Mouse (Mus musculus) midbrain, embryonic 14.5 days (tissue): ENCODE results near the gene Ninj2. TPM values are rescaled to one million over a fixed set of nuclear protein-coding genes. Genes with fewer than 3 reads are reported as not detected.

Experiments used
- ATAC-seq: fragments of 200-750 bp; cut with Nextera tagmentation; 2 replicates; pipeline ENCODE4 v1.8.0; 2017; ENCODE audit warnings: moderate number of reproducible peaks, moderate library complexity; ENCODE audit not compliant: low FRiP score, low TSS enrichment
- DNase-seq: peaks from one replicate; pipeline ENCODE4 v3.0.0-alpha.2; 2015
- H3K27ac ChIP-seq: fragments of 300-500 bp; sonication (generic); replicated peaks from 2 replicates; pipeline ENCODE4 v1.5.1; 2014; ENCODE audit warnings: mild to moderate bottlenecking, low read depth, low read length, moderate library complexity
- H3K27me3 ChIP-seq: fragments of 300-500 bp; sonication (generic); 2 replicates; pipeline ENCODE4 v1.6.1; 2014; ENCODE audit warnings: low read length, control low read depth, mixed read lengths; ENCODE audit not compliant: control insufficient read depth, insufficient read depth
- H3K36me3 ChIP-seq: fragments of 300-500 bp; sonication (generic); 2 replicates; pipeline ENCODE4 v1.6.1; 2014; ENCODE audit warnings: low read length, control low read depth; ENCODE audit not compliant: control insufficient read depth, insufficient read depth
- H3K4me1 ChIP-seq: fragments of 300-500 bp; sonication (generic); 2 replicates; pipeline ENCODE4 v1.6.1; 2014; ENCODE audit warnings: mild to moderate bottlenecking, antibody characterized with exemption, low read length, control low read depth; ENCODE audit not compliant: control insufficient read depth, insufficient read depth
- H3K4me2 ChIP-seq: fragments of 300-500 bp; sonication (generic); 2 replicates; pipeline ENCODE4 v1.6.1; 2014; ENCODE audit warnings: mild to moderate bottlenecking, low read length, moderate library complexity
- H3K4me3 ChIP-seq: fragments of 300-500 bp; sonication (generic); replicated peaks from 2 replicates; pipeline ENCODE4 v1.5.1; 2014; ENCODE audit warnings: low read depth, low read length
- H3K9ac ChIP-seq: fragments of 300-500 bp; sonication (generic); replicated peaks from 2 replicates; pipeline ENCODE4 v1.6.1; 2014; ENCODE audit warnings: mild to moderate bottlenecking, low read length, moderate library complexity
- H3K9me3 ChIP-seq: fragments of 300-500 bp; sonication (generic); 2 replicates; pipeline ENCODE4 v1.6.1; 2016; ENCODE audit warnings: low read length, control low read depth, mixed read lengths; ENCODE audit not compliant: control insufficient read depth
- WGBS: fragments of 180-500 bp; shearing (Covaris S2); extraction: QIAGEN DNeasy Blood & Tissue Kit; methylation state at CpG from one replicate; pipeline ENCODE4 v1.1.7; 2014; 5-methylcytosine and 5-hydroxymethylcytosine counted together
- polyA plus RNA-seq: library from polyadenylated mRNA; unstranded; fragments of >200 nt; fragmentation: Nextera tagmentation; extraction: Ambion mirVana; gene quantifications from 2 replicates; pipeline ENCODE4 v1.2.1, GENCODE M21; 2014

Gene Ninj2
- polyA plus RNA-seq, 1 experiment from 2014 or later, result not detected

DNA sequence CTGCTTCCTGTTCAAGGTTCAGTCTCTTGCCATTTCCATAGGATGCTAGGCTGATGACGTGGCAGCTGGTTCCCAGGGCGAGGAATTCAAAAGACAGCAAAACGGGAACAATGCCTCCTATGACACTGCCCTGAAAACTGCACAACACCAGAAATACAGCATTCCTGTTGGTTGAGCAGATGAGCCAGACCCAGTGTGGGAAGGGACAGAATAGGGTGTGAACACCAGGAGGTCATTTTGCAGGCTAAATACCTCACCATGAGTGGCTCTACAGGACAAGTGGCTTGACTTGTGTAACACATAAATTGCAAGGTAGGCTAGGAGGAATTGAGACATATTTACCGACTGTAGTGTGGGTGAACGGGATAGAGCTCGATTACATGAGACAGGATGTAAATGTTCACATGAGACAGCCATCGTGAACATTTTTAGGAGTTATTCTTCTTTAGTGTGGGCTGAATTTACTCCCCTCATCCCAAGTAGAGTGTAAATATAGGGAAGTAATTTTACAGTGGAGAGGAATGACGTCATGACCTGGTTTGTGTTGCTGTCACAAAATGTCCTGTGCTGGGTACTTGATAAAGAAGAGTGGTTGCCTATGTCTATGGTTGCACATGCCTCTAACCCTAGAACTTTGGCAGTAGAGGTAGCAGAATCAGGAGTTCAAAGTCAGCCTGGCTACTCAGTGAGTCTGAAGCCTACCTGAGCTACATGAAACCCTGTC, 79.3 kb downstream of the Ninj2 start:
- no peak overlapping the region for H3K27ac ChIP-seq
- H3K4me1 ChIP-seq, result no peaks in the 10 kb centered on the region
- no peak overlapping the region for H3K4me3 ChIP-seq
- WGBS, result 84% methylated on average over 8 of the region's 8 CpGs
- H3K9ac ChIP-seq, result no peak overlapping the region
- no peak for ATAC-seq
- no peak for DNase-seq
- no peak overlapping the region for H3K4me2 ChIP-seq
- H3K9me3 ChIP-seq, result no peaks in the 10 kb centered on the region
- H3K27me3 ChIP-seq, result no peaks in the 10 kb centered on the region
- H3K36me3 ChIP-seq, result no peaks in the 10 kb centered on the region

DNA sequence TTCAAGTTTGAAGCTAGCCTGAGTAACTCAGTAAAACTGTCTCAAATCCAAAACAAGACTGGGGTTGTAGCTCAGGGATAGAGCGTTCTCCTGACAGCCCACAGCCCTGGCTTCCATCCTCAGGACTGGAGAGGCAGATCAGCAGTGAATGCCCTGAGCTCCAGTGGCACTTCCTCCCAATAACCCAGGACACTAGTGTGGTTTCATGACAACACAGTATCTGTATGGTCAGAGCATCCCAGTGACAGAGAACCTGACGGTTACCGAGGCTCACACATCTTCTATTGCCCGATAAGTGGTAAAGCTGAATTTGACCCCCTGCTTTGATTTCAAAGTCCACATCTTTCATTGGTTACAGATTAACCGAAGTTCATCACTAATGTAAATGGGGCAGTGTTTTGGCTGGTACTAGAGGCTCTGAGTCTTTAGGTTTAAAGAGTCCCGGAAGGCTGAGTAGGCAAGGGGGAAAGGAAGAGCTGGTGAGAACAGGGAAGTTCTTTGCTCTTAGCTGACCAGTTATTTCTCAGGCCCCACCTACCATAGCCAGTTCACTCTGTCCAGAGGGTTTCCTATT, 81.0 kb downstream of the Ninj2 start:
- ATAC-seq (no peak), DNase-seq (no peak)
- Histone ChIP-seq H3K9me3 (no peaks in the 10 kb centered on the region), H3K36me3 (no peaks in the 10 kb centered on the region), H3K4me1 (no peaks in the 10 kb centered on the region), H3K9ac (no peak overlapping the region), H3K4me2 (no peak overlapping the region), H3K27ac (no peak overlapping the region), H3K4me3 (no peak overlapping the region), H3K27me3 (no peaks in the 10 kb centered on the region)
- WGBS, result 86% methylated on average over 6 of the region's 6 CpGs

DNA sequence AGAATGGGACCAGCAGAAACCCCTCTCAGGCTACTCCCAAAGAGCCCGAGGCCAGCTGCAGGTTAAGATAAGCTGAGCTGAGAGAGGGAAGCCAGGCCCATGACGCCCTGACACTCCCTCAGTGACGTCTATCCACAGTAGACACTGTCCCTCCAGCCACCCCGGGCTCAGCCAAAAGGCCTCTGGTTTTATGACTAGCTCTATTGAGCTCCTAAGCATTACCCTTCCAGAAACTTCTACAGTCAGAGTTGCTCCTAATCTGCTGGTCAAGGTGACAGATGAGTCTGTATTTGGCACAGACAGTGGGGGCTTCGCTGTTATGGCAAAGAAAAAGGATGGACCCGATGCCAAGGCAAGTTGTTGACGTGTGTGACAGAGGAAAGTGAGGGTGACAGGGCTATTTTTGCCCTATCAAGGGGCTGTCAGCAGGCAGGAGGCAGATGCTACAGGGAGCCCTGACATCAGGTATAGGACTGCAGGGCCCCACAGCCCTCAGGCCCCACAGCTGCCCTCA, 81.5 kb downstream of the Ninj2 start:
- Histone ChIP-seq H3K4me2 (no peak overlapping the region), H3K27ac (no peak overlapping the region), H3K9me3 (no peaks in the 10 kb centered on the region), H3K27me3 (no peaks in the 10 kb centered on the region), H3K9ac (no peak overlapping the region), H3K4me3 (no peak overlapping the region), H3K4me1 (no peaks in the 10 kb centered on the region), H3K36me3 (no peaks in the 10 kb centered on the region)
- DNase-seq, result no peak
- 80% methylated on average over 7 of the region's 7 CpGs for WGBS
- ATAC-seq, result no peak

DNA sequence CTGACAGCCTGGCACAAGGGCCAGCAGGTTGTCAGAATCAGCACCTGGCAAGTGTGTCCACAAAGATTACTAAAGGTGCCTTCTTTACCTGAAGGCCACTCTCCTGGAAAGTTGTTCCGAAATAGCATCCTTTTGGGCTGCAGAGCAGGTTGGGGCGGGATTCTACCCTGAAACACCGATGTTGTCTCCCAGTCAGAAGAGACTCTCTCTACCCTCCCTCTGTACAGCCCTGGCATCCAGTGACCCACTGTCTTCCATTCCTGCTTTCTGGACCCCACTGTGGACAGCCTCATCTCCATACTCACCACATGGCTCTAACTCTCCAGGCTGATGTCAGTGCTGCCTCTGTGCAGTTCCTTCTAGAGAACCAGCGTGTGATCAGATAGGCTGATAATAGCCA, 82.5 kb downstream of the Ninj2 start:
- H3K27ac ChIP-seq, result no peak overlapping the region
- 98% methylated on average over 4 of the region's 4 CpGs for WGBS
- no peak overlapping the region for H3K9ac ChIP-seq
- no peak overlapping the region for H3K4me3 ChIP-seq
- no peak for DNase-seq
- ATAC-seq, result no peak
- no peaks in the 10 kb centered on the region for H3K9me3 ChIP-seq
- H3K36me3 ChIP-seq, result no peaks in the 10 kb centered on the region
- H3K27me3 ChIP-seq, result no peaks in the 10 kb centered on the region
- no peaks in the 10 kb centered on the region for H3K4me1 ChIP-seq
- H3K4me2 ChIP-seq, result no peak overlapping the region

DNA sequence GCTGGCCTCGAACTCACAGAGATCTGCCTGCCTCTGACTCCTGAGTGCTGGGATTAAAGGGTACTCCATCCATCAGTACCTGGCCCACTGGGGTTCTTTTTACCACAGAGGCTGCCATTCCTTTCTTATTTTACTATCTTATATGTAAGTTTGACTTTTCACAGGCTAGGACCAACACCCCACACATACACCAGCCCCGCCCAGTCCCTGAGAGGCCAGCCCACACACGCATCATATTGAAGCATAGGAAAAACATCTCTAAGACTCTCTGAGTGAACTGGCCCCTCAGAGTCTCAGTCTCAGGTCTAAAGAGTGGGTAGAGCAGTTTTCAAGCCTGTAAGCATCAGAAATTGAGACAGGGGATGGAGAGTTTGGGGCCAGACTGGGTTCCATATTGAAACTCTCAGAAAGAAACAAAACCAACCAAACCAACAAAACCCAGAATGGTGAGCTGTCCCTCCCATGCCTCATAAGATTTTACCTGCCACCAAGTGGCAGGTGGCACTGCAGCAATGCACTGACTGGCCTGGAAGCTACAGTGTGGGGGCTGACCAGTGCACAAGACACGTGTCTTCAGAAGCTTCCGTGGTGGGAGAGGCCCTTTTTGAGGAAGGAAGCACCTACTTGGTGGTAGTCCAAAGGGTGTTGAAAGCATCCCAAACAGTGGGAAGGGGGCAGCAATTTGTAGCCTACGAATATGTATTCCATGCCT, 86.0 kb downstream of the Ninj2 start:
- no peaks in the 10 kb centered on the region for H3K36me3 ChIP-seq
- WGBS, result 92% methylated on average over 6 of the region's 6 CpGs
- no peak overlapping the region for H3K4me2 ChIP-seq
- H3K27ac ChIP-seq, result no peak overlapping the region
- no peaks in the 10 kb centered on the region for H3K4me1 ChIP-seq
- H3K9ac ChIP-seq, result no peak overlapping the region
- no peaks in the 10 kb centered on the region for H3K9me3 ChIP-seq
- H3K4me3 ChIP-seq, result no peak overlapping the region
- DNase-seq (no peak), ATAC-seq (no peak)
- H3K27me3 ChIP-seq, result no peaks in the 10 kb centered on the region

DNA sequence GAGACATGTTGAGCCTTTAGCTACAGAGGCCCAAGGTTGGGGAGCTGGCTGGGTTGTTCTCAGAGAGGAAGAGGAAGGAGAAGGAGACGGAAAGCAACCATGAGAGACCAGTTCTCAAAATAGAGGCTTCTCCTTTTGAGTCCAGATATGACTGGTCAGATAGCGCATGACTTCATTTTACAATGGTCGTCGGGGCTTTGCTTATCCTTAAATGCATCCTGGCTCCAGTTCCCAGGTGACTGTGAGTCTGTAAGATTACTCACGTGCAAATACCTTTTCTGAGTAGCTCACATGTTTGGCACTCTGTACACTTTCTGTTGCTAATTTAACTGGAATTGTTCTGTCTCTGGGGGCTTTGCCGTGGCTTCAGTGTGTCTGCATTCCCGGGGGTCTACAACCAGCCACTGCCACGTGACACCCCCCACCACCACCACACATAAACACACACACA, 86.6 kb downstream of the Ninj2 start:
- H3K9me3 ChIP-seq, result no peaks in the 10 kb centered on the region
- ATAC-seq (no peak), DNase-seq (no peak)
- 81% methylated on average over 8 of the region's 8 CpGs for WGBS
- H3K4me2 ChIP-seq, result no peak overlapping the region
- no peak overlapping the region for H3K9ac ChIP-seq
- H3K4me1 ChIP-seq, result no peaks in the 10 kb centered on the region
- no peak overlapping the region for H3K27ac ChIP-seq
- H3K27me3 ChIP-seq, result no peaks in the 10 kb centered on the region
- no peak overlapping the region for H3K4me3 ChIP-seq
- H3K36me3 ChIP-seq, result no peaks in the 10 kb centered on the region

DNA sequence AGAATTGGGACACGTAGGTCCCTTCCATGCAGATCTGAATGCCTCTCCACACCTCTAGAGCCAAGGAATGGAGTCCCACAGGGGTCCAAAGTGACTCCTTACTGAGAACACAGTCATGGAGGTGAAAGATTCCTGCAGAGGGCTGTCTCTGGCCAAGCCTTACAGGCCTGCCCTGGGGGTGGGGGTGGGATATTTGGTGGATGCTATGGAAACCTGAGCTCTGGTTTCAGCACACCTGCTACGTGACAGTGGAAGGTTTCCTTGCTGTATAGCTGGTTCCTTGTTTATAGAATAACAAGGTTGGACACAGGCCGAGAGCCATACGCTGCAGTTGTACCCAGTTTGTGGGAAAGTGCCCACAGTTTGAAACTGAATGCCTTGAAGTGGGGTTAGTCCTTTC, 87.3 kb downstream of the Ninj2 start:
- DNase-seq, result no peak
- whole genome bisulfite sequencing, result 75% methylated on average over 4 of the region's 4 CpGs
- no peak for ATAC-seq
- H3K9ac ChIP-seq, result no peak overlapping the region
- H3K4me3 ChIP-seq, result no peak overlapping the region
- no peaks in the 10 kb centered on the region for H3K27me3 ChIP-seq
- no peaks in the 10 kb centered on the region for H3K4me1 ChIP-seq
- H3K27ac ChIP-seq, result no peak overlapping the region
- no peak overlapping the region for H3K4me2 ChIP-seq
- H3K9me3 ChIP-seq, result no peaks in the 10 kb centered on the region
- no peaks in the 10 kb centered on the region for H3K36me3 ChIP-seq

DNA sequence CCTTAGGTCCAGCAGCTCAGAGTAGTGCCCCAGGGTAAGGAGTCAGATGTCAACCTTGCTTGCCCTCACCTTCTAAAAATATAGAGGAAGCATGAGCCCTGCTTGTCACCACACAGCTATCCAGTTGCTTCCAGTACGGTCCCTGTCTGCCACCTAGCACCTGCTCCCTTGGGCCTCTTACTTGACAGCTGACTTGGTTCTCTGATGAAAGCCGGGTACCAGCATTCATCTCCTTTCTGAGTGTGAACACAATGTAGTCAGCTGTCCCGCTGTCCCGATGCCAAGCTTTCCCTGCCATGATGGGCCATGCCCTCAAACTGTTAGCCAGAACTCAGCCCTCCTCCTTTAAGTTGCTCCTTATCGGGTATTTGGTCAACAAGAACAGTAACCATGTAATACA, 89.0 kb downstream of the Ninj2 start:
- no peak overlapping the region for H3K4me3 ChIP-seq
- ATAC-seq, result no peak
- H3K27me3 ChIP-seq, result no peaks in the 10 kb centered on the region
- H3K27ac ChIP-seq, result no peak overlapping the region
- no peak overlapping the region for H3K9ac ChIP-seq
- DNase-seq, result no peak
- H3K4me2 ChIP-seq, result no peak overlapping the region
- H3K9me3 ChIP-seq, result no peaks in the 10 kb centered on the region
- 84% methylated on average over 5 of the region's 5 CpGs for WGBS
- no peaks in the 10 kb centered on the region for H3K36me3 ChIP-seq
- H3K4me1 ChIP-seq, result no peaks in the 10 kb centered on the region
